Mouse (Mus musculus) lung, postnatal 0 days (tissue): ENCODE measurements around the gene Emc4. TPM values are rescaled to one million over a fixed set of nuclear protein-coding genes. Genes with fewer than 3 reads are reported as not detected.

Source experiments
- ATAC-seq: fragments of 200-750 bp; cut with Nextera tagmentation; 2 replicates; pipeline ENCODE4 v1.8.0; 2017; ENCODE audit warnings: moderate library complexity
- DNase-seq: peaks from one replicate; pipeline ENCODE4 v3.0.0-alpha.2; 2016; ENCODE audit warnings: low spot score
- H3K27ac ChIP-seq: fragments of 300-500 bp; sonication (generic); 2 replicates; pipeline ENCODE4 v1.5.1; 2014; ENCODE audit warnings: antibody characterized with exemption, mild to moderate bottlenecking, low read length, mixed read lengths
- H3K27me3 ChIP-seq: fragments of 300-500 bp; sonication (generic); replicated peaks from 2 replicates; pipeline ENCODE4 v1.6.1; 2014; ENCODE audit warnings: low read length, mixed read lengths; ENCODE audit not compliant: insufficient read depth
- H3K36me3 ChIP-seq: fragments of 300-500 bp; sonication (generic); 2 replicates; pipeline ENCODE4 v1.6.1; 2014; ENCODE audit warnings: low read length, mixed read lengths; ENCODE audit not compliant: insufficient read depth
- H3K4me1 ChIP-seq: fragments of 300-500 bp; sonication (generic); 2 replicates; pipeline ENCODE4 v1.6.1; 2014; ENCODE audit warnings: antibody characterized with exemption, low read depth, low read length, mixed read lengths; ENCODE audit not compliant: insufficient read depth
- H3K4me2 ChIP-seq: fragments of 300-500 bp; sonication (generic); replicated peaks from 2 replicates; pipeline ENCODE4 v1.6.1; 2014; ENCODE audit warnings: low read depth, mild to moderate bottlenecking, low read length, moderate library complexity, mixed read lengths
- H3K4me3 ChIP-seq: fragments of 300-500 bp; sonication (generic); 2 replicates; pipeline ENCODE4 v1.5.1; 2014; ENCODE audit warnings: low read depth, low read length
- H3K9ac ChIP-seq: fragments of 300-500 bp; sonication (generic); replicated peaks from 2 replicates; pipeline ENCODE4 v1.6.1; 2014; ENCODE audit warnings: low read depth, mild to moderate bottlenecking
- H3K9me3 ChIP-seq: fragments of 300-500 bp; sonication (generic); 2 replicates; pipeline ENCODE4 v1.6.1; 2016; ENCODE audit warnings: low read length, mixed read lengths
- CTCF ChIP-seq: IDR thresholded peaks from 2 replicates; pipeline ENCODE4 v1.5.1; 2016; ENCODE audit warnings: antibody characterized with exemption, mild to moderate bottlenecking
- EP300 ChIP-seq: IDR thresholded peaks from 2 replicates; pipeline ENCODE4 v1.6.1; 2016; ENCODE audit warnings: antibody characterized with exemption, mild to moderate bottlenecking, control low read depth
- WGBS: fragments of 180-500 bp; shearing (Covaris S2); extraction: QIAGEN DNeasy Blood & Tissue Kit; methylation state at CpG from one replicate; pipeline ENCODE4 v1.1.7; 2014; 5-methylcytosine and 5-hydroxymethylcytosine counted together
- polyA plus RNA-seq: library from polyadenylated mRNA; unstranded; fragments of >200 nt; fragmentation: Nextera tagmentation; extraction: Ambion mirVana; gene quantifications from 2 replicates; pipeline ENCODE4 v1.2.1, GENCODE M21; 2015

Emc4 gene
- polyA plus RNA-seq, 1 experiment from 2014 or later, result 138 TPM

DNA sequence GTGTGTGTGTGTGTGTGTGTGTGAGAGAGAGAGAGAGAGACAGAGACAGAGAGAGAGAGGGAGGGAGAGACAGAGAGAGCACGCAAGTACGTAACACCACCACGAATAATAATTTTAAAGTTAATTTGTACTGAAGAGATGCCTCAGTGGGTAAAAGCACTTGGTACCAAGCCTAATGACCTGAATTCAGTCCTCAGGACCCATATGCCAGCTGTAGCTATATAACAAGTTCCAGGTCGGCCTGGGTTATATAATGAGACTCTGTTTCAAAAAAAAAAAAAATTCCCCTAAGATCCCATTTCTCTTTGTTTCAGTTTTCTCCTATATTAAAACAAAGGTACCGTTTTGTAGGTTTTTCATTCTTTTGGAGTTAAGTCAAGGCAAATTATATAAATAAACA, 23.0 kb upstream of the Emc4 start:
- H3K27me3 ChIP-seq, result no peaks in the 10 kb centered on the region
- no peaks in the 10 kb centered on the region for H3K9me3 ChIP-seq
- no peak overlapping the region for H3K4me3 ChIP-seq
- H3K4me2 ChIP-seq, result no peak overlapping the region
- H3K27ac ChIP-seq, result no peak overlapping the region
- no peak for DNase-seq
- WGBS, result 83% methylated on average over 5 of the region's 5 CpGs
- ATAC-seq, result no peak
- no peak overlapping the region for H3K9ac ChIP-seq
- H3K4me1 ChIP-seq, result no peaks in the 10 kb centered on the region
- TF ChIP-seq CTCF (no peak), EP300 (no peak)
- no peaks in the 10 kb centered on the region for H3K36me3 ChIP-seq

DNA sequence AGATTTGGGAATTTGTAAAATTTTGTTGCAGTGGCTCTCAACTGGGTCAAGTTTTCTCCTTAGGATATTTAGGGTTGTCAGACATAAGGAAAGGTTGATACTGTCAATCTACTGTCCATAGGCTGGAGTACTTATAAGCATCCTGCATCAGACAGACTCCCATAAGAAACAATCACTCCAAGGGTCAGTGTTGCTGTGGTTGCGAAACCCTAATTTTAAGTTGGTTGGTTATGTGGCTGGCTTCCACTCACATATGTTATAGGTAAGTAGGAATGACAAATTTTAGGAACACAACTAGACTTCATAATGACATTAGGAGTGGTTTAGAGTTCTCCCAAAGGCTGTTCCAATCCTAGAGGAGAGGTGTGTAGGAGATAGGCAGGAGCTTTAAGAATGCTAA, 13.4 kb upstream of the Emc4 start:
- WGBS, result 96% methylated on average over 1 of the region's 1 CpGs
- Histone ChIP-seq H3K27me3 (no peaks in the 10 kb centered on the region), H3K9ac (no peak overlapping the region), H3K4me1 (peaks cover 4% of the 10 kb centered on the region), H3K4me2 (no peak overlapping the region), H3K36me3 (no peaks in the 10 kb centered on the region), H3K27ac (no peak overlapping the region), H3K9me3 (no peaks in the 10 kb centered on the region), H3K4me3 (no peak overlapping the region)
- TF ChIP-seq EP300 (no peak), CTCF (no peak)
- no peak for ATAC-seq
- no peak for DNase-seq

DNA sequence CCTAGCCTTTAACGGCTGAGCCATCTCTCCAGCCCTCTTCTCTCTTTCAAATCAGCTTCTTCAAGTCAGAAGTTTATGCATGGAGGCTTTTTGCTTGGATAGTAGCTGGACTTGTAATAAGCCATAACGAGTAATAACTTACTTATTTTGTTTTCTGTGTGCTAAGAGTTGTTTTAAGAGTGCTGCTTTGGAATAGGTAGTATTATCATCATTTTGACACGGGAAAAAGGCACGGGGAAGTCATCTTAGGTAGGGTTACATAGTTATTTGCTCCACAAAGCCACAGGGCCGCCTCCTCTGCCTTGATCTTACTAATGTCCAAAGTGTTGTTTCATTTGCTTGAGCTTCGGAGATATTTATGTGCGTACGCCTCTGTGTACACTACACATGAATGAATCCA, 12.3 kb upstream of the Emc4 start:
- peak overlapping the region; percentile 93 for H3K4me3 ChIP-seq
- no peak for ATAC-seq
- no peaks in the 10 kb centered on the region for H3K36me3 ChIP-seq
- H3K4me1 ChIP-seq, result peaks cover 4% of the 10 kb centered on the region
- no peak overlapping the region for H3K27ac ChIP-seq
- H3K27me3 ChIP-seq, result no peaks in the 10 kb centered on the region
- no peaks in the 10 kb centered on the region for H3K9me3 ChIP-seq
- TF ChIP-seq CTCF (no peak), EP300 (no peak)
- 32% methylated on average over 8 of the region's 8 CpGs for WGBS
- DNase-seq, result no peak
- peak overlapping the region; percentile 76 for H3K4me2 ChIP-seq
- peak overlapping the region; percentile 93 for H3K9ac ChIP-seq

DNA sequence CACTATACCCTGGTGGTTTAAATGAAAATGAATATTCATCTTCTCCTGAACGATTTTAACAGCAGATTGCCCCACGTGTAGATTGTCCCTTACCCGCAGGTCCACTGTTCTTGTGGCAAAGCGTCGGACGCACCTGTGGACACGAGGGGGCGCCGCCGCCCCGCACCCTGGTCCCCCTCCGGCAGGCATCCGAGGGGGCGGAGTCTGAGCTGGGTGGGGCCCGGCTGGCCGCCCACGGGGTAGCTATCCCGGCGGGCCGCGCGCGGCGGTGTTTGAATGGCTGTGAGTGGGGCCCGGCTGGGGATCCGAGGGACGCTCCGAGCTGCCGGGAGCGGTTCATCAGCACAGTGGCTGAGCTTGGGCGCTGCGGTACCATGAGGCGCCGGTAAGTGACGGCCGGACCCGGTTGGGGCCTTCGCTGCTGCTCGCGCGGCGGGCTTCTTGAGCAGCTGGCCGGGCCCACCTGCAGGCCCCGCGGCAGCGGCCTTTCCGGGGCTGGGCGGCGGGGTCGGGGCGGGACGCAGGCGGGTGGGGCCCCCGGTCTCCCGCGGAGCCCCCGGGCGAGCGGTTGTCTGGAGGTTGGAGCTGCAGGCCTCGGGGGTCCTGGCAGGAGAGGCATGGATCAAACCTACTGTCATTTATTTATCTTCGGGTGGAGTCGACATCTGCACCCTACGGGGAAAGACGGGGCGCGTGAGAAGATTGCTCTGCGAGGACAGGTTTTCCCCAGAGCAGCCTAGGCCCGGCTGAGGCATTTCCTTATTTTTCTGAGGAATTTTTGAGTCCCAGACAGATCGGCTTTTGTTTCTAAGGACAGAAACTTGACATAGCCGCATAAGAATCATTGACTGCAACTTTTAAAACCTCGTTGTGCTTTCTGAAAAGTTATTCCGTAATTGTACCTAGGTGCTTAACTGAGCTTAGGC, 11.4 kb upstream of the Emc4 start, which contains the start of gene Katnbl1:
TSS of gene Katnbl1 (plus strand) at position 239 of the 926 bp plus-strand sequence.
- Histone ChIP-seq H3K4me3 (peak within 1 kb of the TSS; percentile 93), H3K9me3 (no peaks in the 10 kb centered on the region), H3K27me3 (no peaks in the 10 kb centered on the region), H3K36me3 (no peaks in the 10 kb centered on the region), H3K4me1 (peaks cover 4% of the 10 kb centered on the region), H3K4me2 (peak within 1 kb of the TSS; percentile 76), H3K27ac (peak within 1 kb of the TSS; percentile 85), H3K9ac (peak within 1 kb of the TSS; percentile 93)
- peak; percentile 100 for ATAC-seq
- peak; percentile 98 for TF ChIP-seq CTCF
- TF ChIP-seq EP300, result no peak
- under 1% methylated on average over 68 of the region's 72 CpGs for WGBS
- peak; percentile 96 for DNase-seq

DNA sequence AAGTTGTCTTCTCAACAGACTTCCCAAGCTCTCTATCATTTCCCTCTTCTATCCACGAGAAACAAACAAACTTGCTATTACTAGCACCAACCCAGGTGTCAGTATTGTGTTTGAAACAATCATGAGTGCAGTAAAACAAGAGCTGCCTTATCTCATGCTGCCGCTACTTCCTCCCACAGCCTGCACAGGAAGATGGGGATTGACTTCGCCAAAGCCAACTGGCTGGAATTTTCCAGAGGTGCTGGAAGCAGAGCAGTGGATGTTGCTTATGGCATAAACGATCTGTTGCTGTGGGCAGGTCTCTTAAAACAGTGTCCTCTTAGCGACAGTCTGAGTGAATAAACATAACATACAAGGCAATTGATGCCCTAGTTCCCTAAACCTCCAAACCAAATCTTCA, 6.8 kb upstream of the Emc4 start:
- no peak overlapping the region for H3K27ac ChIP-seq
- no peaks in the 10 kb centered on the region for H3K4me1 ChIP-seq
- DNase-seq (peak; percentile 34), ATAC-seq (no peak)
- 29% methylated on average over 5 of the region's 5 CpGs for WGBS
- H3K9me3 ChIP-seq, result no peaks in the 10 kb centered on the region
- no peaks in the 10 kb centered on the region for H3K27me3 ChIP-seq
- H3K9ac ChIP-seq, result no peak overlapping the region
- no peak overlapping the region for H3K4me3 ChIP-seq
- TF ChIP-seq CTCF (no peak), EP300 (0 out of 2 replicates have a peak, but pooled peaks have one; percentile 19)
- H3K36me3 ChIP-seq, result no peaks in the 10 kb centered on the region
- no peak overlapping the region for H3K4me2 ChIP-seq

DNA sequence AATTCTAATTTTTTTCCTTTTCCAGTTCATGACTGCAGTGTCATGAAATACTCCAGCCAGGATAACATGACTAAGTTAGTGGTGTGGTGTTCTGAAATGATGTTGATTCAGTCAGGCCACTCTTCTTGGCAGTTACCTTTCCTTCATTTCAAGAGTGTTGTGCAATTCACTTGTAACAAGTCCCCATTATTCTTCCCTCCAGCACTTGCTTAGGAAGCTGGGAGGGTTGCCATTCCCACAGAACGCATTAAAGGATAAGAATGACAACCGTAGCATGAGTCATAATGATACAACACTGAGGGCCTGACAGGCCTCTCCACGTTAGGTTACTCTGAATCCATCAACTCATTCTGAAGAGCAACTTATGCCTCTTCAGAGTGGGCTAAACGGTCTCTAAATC, 5.3 kb upstream of the Emc4 start:
- H3K36me3 ChIP-seq, result no peaks in the 10 kb centered on the region
- WGBS, result 46% methylated on average over 4 of the region's 4 CpGs
- DNase-seq (peak; percentile 90), ATAC-seq (peak; percentile 87)
- no peaks in the 10 kb centered on the region for H3K4me1 ChIP-seq
- H3K9ac ChIP-seq, result no peak overlapping the region
- no peak overlapping the region for H3K4me3 ChIP-seq
- TF ChIP-seq CTCF, result no peak
- peak; percentile 74 for TF ChIP-seq EP300
- H3K9me3 ChIP-seq, result no peaks in the 10 kb centered on the region
- no peaks in the 10 kb centered on the region for H3K27me3 ChIP-seq
- no peak overlapping the region for H3K27ac ChIP-seq
- no peak overlapping the region for H3K4me2 ChIP-seq
